Mouse (Mus musculus) neutrophil, adult 5-6 weeks (primary cell): ENCODE data around the gene Gm20388. TPM values are rescaled to one million over a fixed set of nuclear protein-coding genes. Genes with fewer than 3 reads are reported as not detected.

Experiments
- ATAC-seq: fragments of 151-379, 151-347 bp; 2 replicates; pipeline ENCODE4 v1.8.0; 2017; ENCODE audit warnings: mild to moderate bottlenecking, moderate TSS enrichment; ENCODE audit not compliant: insufficient number of reproducible peaks, poor library complexity, low FRiP score, severe bottlenecking; ENCODE audit errors: extremely low read depth
- total RNA-seq: library from RNA; stranded (forward); fragments of 200-1000 nt; gene quantifications from 2 replicates; pipeline ENCODE4 v1.2.3, GENCODE M21; 2017

Gm20388 gene
- total RNA-seq, 1 experiment from 2014 or later: 10.8 TPM

GRCm38 (mm10) chr8:120192118-120192517 is 281.5 kb downstream of the Gm20388 start:
- no peak for ATAC-seq

- ATAC-seq: no peak
These were observed 290.7 kb downstream of the Gm20388 start for GRCm38 (mm10) chr8:120201351-120201750.

GRCm38 (mm10) chr8:120202546-120202945 is 291.9 kb downstream of the Gm20388 start:
- no peak for ATAC-seq

DNA sequence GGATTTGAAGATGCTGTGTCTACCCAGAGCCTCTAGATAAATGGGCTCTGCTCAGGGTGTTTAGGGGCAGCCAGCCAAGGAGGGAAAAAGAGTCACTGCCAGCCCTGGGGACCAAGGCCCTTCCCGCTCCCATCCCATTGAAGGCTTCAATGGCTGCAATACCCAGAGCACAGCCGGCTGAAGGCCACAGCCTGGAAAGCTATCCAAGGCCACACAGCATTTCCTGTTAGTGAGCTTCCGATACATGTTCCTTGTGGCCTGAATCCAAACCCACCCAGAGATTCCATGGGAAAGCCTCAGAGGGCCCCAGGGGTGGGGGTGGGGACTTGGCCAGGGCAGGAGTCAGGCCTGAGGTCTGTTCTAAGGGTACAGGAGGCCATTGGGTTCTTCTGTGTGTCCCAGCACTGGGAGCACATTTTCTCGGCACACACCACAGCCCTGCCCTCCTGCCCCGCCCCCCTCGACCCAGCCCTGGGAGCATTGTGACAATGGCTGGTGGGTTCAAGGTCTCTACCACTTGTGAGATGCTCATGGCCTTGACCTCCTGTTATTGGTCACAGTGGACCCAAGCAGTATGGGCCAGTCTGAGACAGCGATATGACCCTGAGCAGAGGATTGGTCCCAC is 294.2 kb downstream of the Gm20388 start:
- no peak for ATAC-seq

DNA sequence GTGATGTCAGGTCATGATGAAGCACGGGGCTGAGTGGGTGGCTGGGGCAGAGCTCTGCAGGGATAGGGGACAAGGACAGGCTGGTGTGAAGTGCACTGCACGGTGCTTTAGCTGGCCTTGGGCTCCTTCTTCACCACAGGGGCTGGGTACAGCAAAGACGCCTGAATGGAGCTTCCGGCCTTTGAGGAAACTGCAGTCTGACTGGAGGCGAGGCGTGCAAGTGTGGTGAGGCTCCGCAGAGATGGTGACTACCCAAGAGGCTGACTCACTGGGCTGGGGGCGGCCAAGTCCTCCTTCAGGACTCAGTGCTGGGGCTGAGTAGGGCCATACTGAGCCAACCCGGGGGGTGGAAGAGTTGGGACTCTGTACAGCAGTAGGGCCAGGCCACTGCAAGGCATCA is 295.3 kb downstream of the Gm20388 start:
- no peak for ATAC-seq

GRCm38 (mm10) chr8:120207364-120207763 is 296.7 kb downstream of the Gm20388 start:
- ATAC-seq: no peak

GRCm38 (mm10) chr8:120208113-120208512 is 297.5 kb downstream of the Gm20388 start:
- no peak for ATAC-seq

- ATAC-seq: no peak
These were observed 300.7 kb downstream of the Gm20388 start for GRCm38 (mm10) chr8:120211345-120211744.

- ATAC-seq: no peak
These were observed 302.0 kb downstream of the Gm20388 start for GRCm38 (mm10) chr8:120212596-120212995.

- ATAC-seq: no peak
These were observed 302.6 kb downstream of the Gm20388 start for GRCm38 (mm10) chr8:120213229-120213628.

DNA sequence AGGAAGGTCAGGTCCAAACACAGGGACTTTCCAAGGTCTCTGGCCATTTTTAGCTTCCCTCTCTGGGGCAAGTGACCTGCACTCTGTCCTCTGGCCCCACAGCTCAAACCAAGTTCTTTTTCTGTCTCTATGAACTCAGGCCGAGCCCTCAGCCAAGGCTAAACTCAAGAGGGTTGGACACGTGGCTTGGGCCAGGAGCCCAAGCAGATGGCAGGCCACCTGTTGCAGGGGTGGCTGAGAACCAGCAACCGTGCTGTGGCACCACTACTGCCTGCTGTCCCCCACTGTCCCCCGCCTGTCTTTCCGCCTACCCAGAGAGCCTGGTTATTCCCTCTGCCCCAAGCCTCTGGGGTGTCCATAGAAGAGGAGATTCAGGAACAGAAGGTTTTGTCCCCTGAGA is 303.3 kb downstream of the Gm20388 start:
- ATAC-seq: no peak

DNA sequence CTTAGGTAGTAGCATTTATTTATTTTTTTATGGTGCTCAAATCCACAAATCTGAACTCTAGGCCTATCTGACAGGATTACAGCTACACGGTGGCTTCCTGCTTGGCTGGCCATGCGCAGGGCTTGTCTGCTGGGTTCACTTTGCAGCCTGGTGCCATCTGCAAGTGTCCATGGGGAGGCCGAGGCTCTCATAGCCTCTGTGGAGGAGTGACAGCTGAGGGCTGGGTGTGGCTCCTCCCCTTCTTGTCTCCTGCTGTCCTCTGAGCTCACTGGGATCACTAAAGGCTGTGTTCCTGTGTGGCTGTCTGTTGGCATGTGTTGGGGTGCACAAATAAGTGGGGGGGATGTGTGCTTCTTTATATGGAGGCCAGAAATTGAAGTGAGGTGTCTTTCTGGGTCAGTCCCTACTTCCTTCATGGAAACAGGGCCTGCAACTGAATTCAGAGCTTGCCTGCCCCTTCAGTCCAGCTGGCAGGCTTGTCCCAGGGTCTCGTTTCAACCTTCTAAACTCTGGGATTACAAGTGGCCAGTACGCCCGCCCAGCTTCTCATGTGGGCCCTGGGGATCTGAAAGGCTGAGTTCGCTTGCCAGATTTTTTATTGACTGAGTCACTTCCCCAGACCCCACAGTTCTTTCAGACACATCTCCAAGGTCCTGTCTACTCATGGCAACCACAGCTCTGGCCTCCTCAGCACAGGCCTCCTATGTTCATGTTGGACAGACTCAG is 304.9 kb downstream of the Gm20388 start:
- no peak for ATAC-seq

- no peak for ATAC-seq
These were observed 306.5 kb downstream of the Gm20388 start for GRCm38 (mm10) chr8:120216855-120217830.

DNA sequence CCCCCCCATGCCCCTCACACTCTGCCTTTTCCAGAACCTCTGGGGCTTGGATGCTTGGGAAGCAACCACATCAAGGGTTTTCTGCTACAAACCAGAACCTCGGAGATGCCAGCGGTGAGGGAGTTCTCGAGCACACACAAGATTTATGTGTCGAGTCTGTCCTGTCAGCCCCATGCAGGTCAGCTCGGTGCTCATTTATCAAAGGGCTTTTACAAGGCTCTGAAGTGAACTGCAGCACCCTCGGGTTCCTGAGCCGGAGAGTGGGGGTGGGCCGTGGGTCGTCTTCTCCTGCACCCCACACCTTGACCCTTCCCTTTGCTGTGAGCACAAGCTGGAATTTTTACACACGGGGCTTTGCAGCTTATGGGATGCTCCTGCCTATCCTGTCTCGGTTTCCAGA is 311.9 kb downstream of the Gm20388 start:
- no peak for ATAC-seq

DNA sequence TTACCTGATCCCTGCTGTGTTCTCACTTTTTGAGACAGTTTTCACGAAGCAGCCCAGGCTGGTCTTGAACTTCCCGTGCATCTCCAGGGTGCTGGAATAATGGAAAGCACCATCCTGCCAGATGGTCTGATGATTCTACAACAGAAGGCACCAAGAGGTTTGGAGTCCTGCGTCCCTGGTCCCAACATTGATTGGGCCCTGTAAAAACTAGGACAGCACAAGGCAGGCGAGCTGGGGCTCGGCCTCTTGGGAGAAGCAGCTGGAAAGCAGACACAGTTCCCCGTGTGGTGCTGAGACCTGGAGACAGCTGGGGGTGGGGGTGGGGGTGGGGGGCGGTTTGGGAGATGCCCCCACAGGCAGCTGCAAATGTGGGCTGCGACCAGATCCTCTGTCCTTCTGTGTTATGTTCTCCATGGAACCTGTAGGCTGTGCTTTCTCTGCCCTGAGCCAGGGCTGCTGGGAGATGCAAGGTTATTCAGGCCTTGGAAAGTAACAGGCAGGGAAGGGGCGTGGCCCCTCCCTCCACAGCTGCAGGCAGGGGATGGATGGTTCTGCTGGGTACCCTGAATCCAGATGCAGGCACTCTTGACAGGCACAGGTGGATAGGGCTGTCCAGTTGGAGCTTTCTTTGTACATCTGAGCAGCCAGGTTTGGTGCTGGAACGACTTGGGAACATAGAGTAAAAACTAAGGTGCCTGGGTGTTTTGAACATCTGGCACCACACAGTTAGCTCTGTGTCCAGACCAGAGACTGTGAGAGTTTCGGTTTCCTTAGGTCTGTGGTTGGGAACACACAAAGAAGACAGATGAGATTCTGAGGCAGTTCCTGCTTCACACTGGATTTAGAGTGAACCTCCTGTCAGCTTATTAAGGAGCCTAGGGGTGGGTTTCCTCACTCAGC is 314.1 kb downstream of the Gm20388 start:
- ATAC-seq: no peak

DNA sequence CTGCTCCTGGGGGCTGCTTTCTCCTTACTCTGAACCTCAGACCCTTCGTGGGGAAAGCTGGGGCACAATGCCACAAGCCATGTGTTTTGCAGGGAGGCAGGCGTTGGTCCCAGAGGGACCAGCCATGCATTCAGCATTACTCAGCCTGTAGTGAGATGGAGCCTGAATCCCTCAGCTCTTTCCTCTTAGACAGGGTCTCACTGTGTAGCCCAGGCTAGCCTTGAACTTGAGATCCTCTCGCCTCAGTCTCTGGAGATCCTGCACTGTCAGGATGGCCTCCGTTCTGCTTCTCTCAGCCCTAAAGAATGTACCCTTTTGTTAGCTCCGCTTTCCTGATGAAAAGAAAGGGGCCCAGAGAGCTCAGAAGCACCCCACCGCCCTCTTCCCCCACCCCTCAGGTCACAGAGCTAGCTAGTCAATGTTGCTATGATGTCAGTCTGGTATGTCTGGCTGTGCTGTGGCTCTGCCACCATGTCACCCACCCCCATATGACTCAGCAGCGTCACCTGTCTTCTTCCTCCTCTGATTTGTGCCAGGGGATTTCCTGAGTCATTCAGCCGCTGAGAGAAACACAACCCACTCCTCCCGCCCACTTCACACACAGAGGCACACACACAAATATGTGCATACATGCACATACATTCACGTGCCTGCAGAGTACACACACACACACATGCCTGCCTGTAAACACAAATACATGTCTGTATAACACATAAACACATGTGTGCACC is 314.9 kb downstream of the Gm20388 start:
- ATAC-seq: no peak

- ATAC-seq: no peak
These were observed 316.3 kb downstream of the Gm20388 start for GRCm38 (mm10) chr8:120226700-120227577.
